Mouse (Mus musculus) ovary, adult 18-20 months (tissue): ENCODE data around the gene Pds5b.
"Not testable (repeated sequence)": the region's sequence is repeated elsewhere in the genome, so short reads cannot be mapped to it uniquely, and the experiment has no call there.

Experiments used
- DNase-seq: peaks from one replicate; pipeline ENCODE4 v3.0.0; 2022; ENCODE audit warnings: low spot score, mixed read lengths

Pds5b gene

GRCm38 (mm10) chr5:150822781-150823180 lies 149.2 kb downstream of the Pds5b start:
- DNase-seq = no peak

- no peak for DNase-seq
Observed at GRCm38 (mm10) chr5:150823361-150823760, 149.8 kb downstream of the Pds5b start.

- DNase-seq = no peak
Observed at GRCm38 (mm10) chr5:150829499-150829898, 156.0 kb downstream of the Pds5b start.

- DNase-seq = no peak
Observed at GRCm38 (mm10) chr5:150830718-150831117, 157.2 kb downstream of the Pds5b start.

GRCm38 (mm10) chr5:150836782-150837181 lies 163.2 kb downstream of the Pds5b start:
- DNase-seq = no peak

- DNase-seq = no peak
Observed at GRCm38 (mm10) chr5:150839688-150840541, 166.4 kb downstream of the Pds5b start.

- DNase-seq = no peak
Observed at GRCm38 (mm10) chr5:150840596-150840995, 167.1 kb downstream of the Pds5b start.

GRCm38 (mm10) chr5:150845961-150846360 lies 172.4 kb downstream of the Pds5b start:
- no peak for DNase-seq

GRCm38 (mm10) chr5:150850821-150851220 lies 177.3 kb downstream of the Pds5b start:
- no peak for DNase-seq

- not testable (repeated sequence) for DNase-seq
Observed at GRCm38 (mm10) chr5:150852097-150852496, 178.6 kb downstream of the Pds5b start.

GRCm38 (mm10) chr5:150854506-150854905 lies 181.0 kb downstream of the Pds5b start:
- peak; percentile 74 for DNase-seq

GRCm38 (mm10) chr5:150859642-150860194 lies 186.2 kb downstream of the Pds5b start:
- DNase-seq = no peak
